In genomic region chr2:118336084-118336483, GRCm38 (mm10) we compare ENCODE assay signal across 8 mouse cellular contexts. TPM values are rescaled to one million over a fixed set of nuclear protein-coding genes. Genes with fewer than 3 reads are reported as not detected.
DNase-seq lines count a peak whose midpoint lies in the region; ATAC-seq lines count a peak whose summit lies in the region.
"Had no signal": no experiment of that assay in that cellular context is flagged by ENCODE, and none has a peak within 500 bp of the region (broad histone marks: within the 10 kb centered on the region; RNA-seq: fewer than 3 reads in every experiment).

No protein-coding gene starts in this region.

- DNase-seq in kidney, adult 9 months: peak; percentile 33
- DNase-seq in kidney, adult 8-10 months: no peak
- peak; percentile 47 for DNase-seq in 416B (ENCODE audit: low read depth)
- DNase-seq in B cell, adult 2 months: peak; percentile 29 to 46
- DNase-seq in embryo, embryonic 9.5 days (ENCODE audit: extremely low spot score): peak; percentile 14
- no peak for DNase-seq in urinary bladder, postnatal 25 days (ENCODE audit: low spot score)

- no peak for ATAC-seq in erythroblast, adult 5-6 weeks (replicated peaks; ENCODE audit: low FRiP score, poor library complexity, severe bottlenecking)
- ATAC-seq: hindbrain, embryonic 16.5 days had no signal

RNA-seq across cellular contexts. Expression of gene Gpr176, which starts 37.1 kb away (rescaled TPM):
- total RNA-seq in erythroblast, adult 5-6 weeks (2015; ENCODE audit: low replicate concordance): not detected in 2 replicates
- total RNA-seq in erythroblast, adult 5-6 weeks (2017; ENCODE audit: low replicate concordance): not detected in 2 replicates

RNA-seq across cellular contexts. Expression of gene Eif2ak4, which starts 52.3 kb away (rescaled TPM):
- total RNA-seq in erythroblast, adult 5-6 weeks (2015; ENCODE audit: low replicate concordance): 3.1 and 7.3 TPM in 2 replicates
- 2.6 and 3.1 TPM in 2 replicates for total RNA-seq in erythroblast, adult 5-6 weeks (2017; ENCODE audit: low replicate concordance)

Comparison
In these comparisons a context has a peak if more than half of its experiments do, and no peak if none do; other contexts are left out.
1. DNase-seq: peak in kidney, adult 9 months (single experiment), 416B (single experiment), B cell, adult 2 months (2 of 2) and embryo, embryonic 9.5 days (single experiment); none in kidney, adult 8-10 months (0 of 2) and urinary bladder, postnatal 25 days (single experiment).